ENCODE assay signal across 32 mouse cellular contexts in genomic region chr11:46348416-46348815, GRCm38 (mm10). TPM values are rescaled to one million over a fixed set of nuclear protein-coding genes. Genes with fewer than 3 reads are reported as not detected.
"Had no signal": no experiment of that assay in that cellular context is flagged by ENCODE, and none has a peak within 500 bp of the region (broad histone marks: within the 10 kb centered on the region; RNA-seq: fewer than 3 reads in every experiment).

No protein-coding gene starts in this region.

- H3K9me3 ChIP-seq: kidney, embryonic 15.5 days; limb, embryonic 13.5 days; liver, embryonic 12.5 days; liver, embryonic 15.5 days; lung, embryonic 15.5 days; megakaryocyte, embryonic 14.5 days; midbrain, embryonic 10.5 days; midbrain, embryonic 13.5 days; neural tube, embryonic 13.5 days had no signal

- H3K9ac ChIP-seq: kidney, embryonic 15.5 days; limb, embryonic 13.5 days; liver, embryonic 12.5 days; liver, embryonic 15.5 days; lung, embryonic 15.5 days; midbrain, embryonic 13.5 days; neural tube, embryonic 13.5 days had no signal

- H3K4me1 ChIP-seq: kidney, embryonic 15.5 days; liver, embryonic 12.5 days; liver, embryonic 15.5 days; lung, embryonic 15.5 days; midbrain, embryonic 10.5 days; midbrain, embryonic 13.5 days had no signal

- H3K4me2 ChIP-seq: kidney, embryonic 15.5 days; limb, embryonic 13.5 days; liver, embryonic 12.5 days; liver, embryonic 15.5 days; lung, embryonic 15.5 days; midbrain, embryonic 13.5 days; neural tube, embryonic 13.5 days had no signal

- H3K27ac ChIP-seq: kidney, embryonic 15.5 days; limb, embryonic 13.5 days; liver, embryonic 12.5 days; liver, embryonic 15.5 days; lung, embryonic 15.5 days; midbrain, embryonic 10.5 days; midbrain, embryonic 13.5 days; neural tube, embryonic 13.5 days; stomach, postnatal 0 days had no signal

- ATAC-seq: liver, embryonic 12.5 days; midbrain, embryonic 13.5 days; midbrain, embryonic 16.5 days had no signal

- H3K27me3 ChIP-seq: kidney, embryonic 15.5 days; limb, embryonic 13.5 days; liver, embryonic 12.5 days; liver, embryonic 15.5 days; lung, embryonic 15.5 days; megakaryocyte, embryonic 14.5 days; midbrain, embryonic 13.5 days; neural tube, embryonic 13.5 days had no signal

- H3K4me3 ChIP-seq: kidney, embryonic 15.5 days; limb, embryonic 13.5 days; liver, embryonic 12.5 days; liver, embryonic 15.5 days; lung, embryonic 15.5 days; megakaryocyte, embryonic 14.5 days; midbrain, embryonic 10.5 days; midbrain, embryonic 13.5 days; myocyte; neural tube, embryonic 13.5 days had no signal

- DNase-seq: kidney, adult 8-10 months; kidney, postnatal 10 days; kidney, postnatal 36 days; left cerebral cortex, postnatal 4 days; liver; lung, adult 18-20 months; lung, postnatal 10 days; lung, postnatal 36 days; retina, postnatal 1 day; right cerebral cortex, postnatal 25 days; thymus, adult 2 months; thymus, postnatal 14 days; thymus, postnatal 4 days had no signal

- H3K36me3 ChIP-seq: kidney, embryonic 15.5 days; limb, embryonic 13.5 days; liver, embryonic 12.5 days; liver, embryonic 15.5 days; lung, embryonic 15.5 days; midbrain, embryonic 10.5 days; midbrain, embryonic 13.5 days; neural tube, embryonic 13.5 days had no signal

RNA-seq across cellular contexts. Expression of gene Itk, which starts 40.9 kb away (rescaled TPM):
- polyA plus RNA-seq: liver, embryonic 12.5 days; midbrain, embryonic 13.5 days; midbrain, embryonic 16.5 days; neural tube, embryonic 13.5 days had no signal

RNA-seq across cellular contexts. Expression of gene Fam71b, which starts 47.9 kb away (rescaled TPM):
- total RNA-seq: layer of hippocampus, adult 18-20 months; layer of hippocampus, postnatal 14 days; left cerebral cortex, adult 8-10 months; left cerebral cortex, postnatal 14 days; left cerebral cortex, postnatal 4 days; monocyte, adult 5-6 weeks; neutrophil, adult 5-6 weeks had no signal
- polyA plus RNA-seq: kidney, embryonic 15.5 days; limb, embryonic 13.5 days; liver, embryonic 12.5 days; liver, embryonic 15.5 days; midbrain, embryonic 10.5 days; midbrain, embryonic 13.5 days; midbrain, embryonic 16.5 days; neural tube, embryonic 13.5 days; stomach, embryonic 14.5 days; stomach, postnatal 0 days had no signal
